Mouse (Mus musculus) embryonic fibroblast, embryonic 13.5 days (primary cell): ENCODE measurements around the gene Dnm3. TPM values are rescaled to one million over a fixed set of nuclear protein-coding genes. Genes with fewer than 3 reads are reported as not detected.
A peak's percentile ranks its signal among the peaks of the same experiment; 100 is the strongest.

Source experiments
- H3K27ac ChIP-seq: 2 replicates; pipeline ENCODE4 v1.5.1; 2012; ENCODE audit warnings: low read length, control low read depth, inconsistent platforms; ENCODE audit not compliant: insufficient read depth
- H3K4me1 ChIP-seq: 2 replicates; pipeline ENCODE4 v1.6.1; 2011; ENCODE audit warnings: low read length; ENCODE audit not compliant: control insufficient read depth, insufficient read depth
- H3K4me3 ChIP-seq: 2 replicates; pipeline ENCODE4 v1.5.1; 2011; ENCODE audit warnings: mild to moderate bottlenecking, control low read depth, low read length; ENCODE audit not compliant: insufficient read depth
- CTCF ChIP-seq: IDR thresholded peaks from 2 replicates; pipeline ENCODE4 v1.5.1; 2011; ENCODE audit warnings: mild to moderate bottlenecking, control low read depth, low read length, moderate library complexity, borderline replicate concordance; ENCODE audit not compliant: insufficient read depth
- POLR2A ChIP-seq: IDR thresholded peaks from 2 replicates; pipeline ENCODE4 v1.6.1; 2011; ENCODE audit warnings: low read depth, mild to moderate bottlenecking, control low read depth, low read length, moderate library complexity
- polyA plus RNA-seq: library from polyadenylated mRNA; stranded (reverse); fragments of >200 nt; gene quantifications from 2 replicates; pipeline ENCODE4 v1.2.4, GENCODE M21; 2011; ENCODE audit warnings: low read depth; ENCODE audit not compliant: missing spikeins, insufficient read length

Dnm3 gene
- polyA plus RNA-seq, 1 experiment, result 11.7 TPM

DNA sequence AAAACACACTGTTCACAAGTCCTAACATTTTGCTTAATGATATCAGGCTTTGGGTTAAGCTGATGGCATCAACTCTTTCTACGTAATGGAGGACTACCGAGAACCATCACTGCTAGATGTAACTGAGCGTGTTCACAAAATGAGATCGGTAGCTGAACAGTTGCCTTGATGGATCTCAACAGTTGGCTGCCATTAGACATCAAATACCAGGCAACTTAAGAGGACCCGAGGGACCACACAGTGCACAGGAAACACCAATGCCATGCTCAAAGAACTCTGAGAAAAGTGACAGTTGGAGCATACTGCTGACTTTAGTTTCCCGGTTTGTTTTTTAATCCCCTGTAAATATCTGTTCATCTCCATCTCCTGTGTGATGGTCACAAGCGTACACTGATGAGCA is 397.8 kb downstream of the Dnm3 start:
- no peak overlapping the region for H3K4me3 ChIP-seq
- H3K27ac ChIP-seq, result no peak overlapping the region
- peaks cover 16% of the 10 kb centered on the region for H3K4me1 ChIP-seq
- TF ChIP-seq CTCF (no peak), POLR2A (no peak)

DNA sequence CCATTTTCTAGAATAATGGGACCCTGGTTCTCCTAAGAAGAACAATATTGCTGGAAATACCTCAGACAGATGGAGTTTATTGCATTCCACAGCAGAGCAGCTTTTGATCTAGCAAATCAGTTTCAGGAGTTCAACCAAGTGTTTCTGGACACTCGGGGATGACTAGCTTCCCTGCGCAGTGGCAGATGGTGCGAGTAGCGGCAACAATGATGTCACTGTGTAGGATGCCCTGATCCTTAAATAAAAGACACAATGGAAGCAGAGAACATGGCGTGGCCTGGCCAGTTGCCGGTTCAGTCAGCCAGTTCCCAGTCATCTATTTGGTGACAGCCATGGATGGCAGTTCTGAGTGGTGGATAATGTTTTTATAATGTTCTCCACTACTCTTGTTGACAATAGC is 400.4 kb downstream of the Dnm3 start:
- peaks cover 23% of the 10 kb centered on the region for H3K4me1 ChIP-seq
- TF ChIP-seq CTCF (no peak), POLR2A (peak; percentile 41)
- no peak overlapping the region for H3K4me3 ChIP-seq
- H3K27ac ChIP-seq, result peak overlapping the region; percentile 99

DNA sequence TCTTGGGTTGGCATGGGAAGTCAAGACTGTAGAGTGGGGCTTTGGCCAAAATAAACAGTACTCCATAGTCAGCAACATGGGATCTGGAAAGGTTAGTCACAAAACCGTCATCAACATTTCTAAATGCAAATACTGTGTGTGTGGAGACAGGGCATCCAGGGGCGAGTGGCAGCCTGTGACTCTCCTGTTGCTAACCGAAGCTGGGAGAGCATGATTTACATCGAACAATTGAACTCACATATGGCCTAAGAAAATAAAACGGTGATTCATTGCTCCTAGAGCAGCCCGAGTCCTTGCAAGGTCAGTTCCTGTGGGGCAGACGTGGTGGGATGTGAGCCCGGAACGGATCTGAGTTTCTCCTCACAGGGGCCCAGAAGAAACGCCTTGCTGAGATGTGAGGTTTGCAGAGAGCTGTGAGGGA is 401.2 kb downstream of the Dnm3 start:
- TF ChIP-seq POLR2A (peak; percentile 46), CTCF (no peak)
- Histone ChIP-seq H3K4me3 (no peak overlapping the region), H3K4me1 (peaks cover 23% of the 10 kb centered on the region), H3K27ac (peak overlapping the region; percentile 99)

DNA sequence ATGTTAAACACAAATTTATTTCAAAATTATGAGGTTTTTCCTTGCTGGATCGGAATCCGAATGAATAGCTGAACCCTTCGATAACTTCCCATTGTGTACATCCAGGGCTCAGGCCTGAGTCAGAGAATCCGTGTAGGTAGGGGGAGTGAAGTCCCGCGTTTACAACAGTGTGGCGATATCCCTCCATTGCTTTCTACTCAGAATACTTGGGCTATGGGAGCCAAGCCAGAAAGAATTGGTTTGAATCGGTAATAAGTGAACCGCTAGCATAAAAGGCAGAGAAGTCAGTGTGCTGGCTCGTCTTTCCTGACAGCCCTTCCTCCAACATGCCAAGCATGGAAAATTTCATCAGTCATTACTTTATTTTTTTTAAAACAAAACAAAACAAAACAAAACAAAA is 402.0 kb downstream of the Dnm3 start:
- Histone ChIP-seq H3K4me1 (peaks cover 23% of the 10 kb centered on the region), H3K27ac (peak overlapping the region; percentile 99), H3K4me3 (no peak overlapping the region)
- no peak for TF ChIP-seq CTCF
- peak; percentile 44; the same call in 1 of the 2 replicates for TF ChIP-seq POLR2A

DNA sequence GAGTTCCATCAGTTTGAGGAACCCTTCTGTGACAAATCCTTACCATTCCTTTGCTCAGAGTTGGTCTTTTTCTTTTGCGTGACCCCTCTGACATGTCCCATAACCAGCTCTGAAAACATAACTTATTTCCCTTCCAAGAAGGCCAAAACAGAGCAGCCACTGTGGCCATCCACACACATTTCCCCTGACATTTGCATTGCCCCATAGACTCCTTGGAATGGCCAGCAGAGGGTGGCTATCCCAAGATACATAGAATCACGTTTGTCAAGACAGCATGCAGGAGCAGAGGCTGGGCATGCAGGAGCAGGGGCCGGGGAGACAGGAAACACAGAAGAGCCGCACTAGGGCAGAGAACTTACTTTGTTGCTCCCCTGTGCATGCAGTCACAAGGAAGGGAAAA is 402.4 kb downstream of the Dnm3 start:
- Histone ChIP-seq H3K27ac (peak overlapping the region; percentile 99), H3K4me3 (no peak overlapping the region), H3K4me1 (peaks cover 23% of the 10 kb centered on the region)
- TF ChIP-seq CTCF (no peak), POLR2A (peak; percentile 2; the same call in 1 of the 2 replicates)

DNA sequence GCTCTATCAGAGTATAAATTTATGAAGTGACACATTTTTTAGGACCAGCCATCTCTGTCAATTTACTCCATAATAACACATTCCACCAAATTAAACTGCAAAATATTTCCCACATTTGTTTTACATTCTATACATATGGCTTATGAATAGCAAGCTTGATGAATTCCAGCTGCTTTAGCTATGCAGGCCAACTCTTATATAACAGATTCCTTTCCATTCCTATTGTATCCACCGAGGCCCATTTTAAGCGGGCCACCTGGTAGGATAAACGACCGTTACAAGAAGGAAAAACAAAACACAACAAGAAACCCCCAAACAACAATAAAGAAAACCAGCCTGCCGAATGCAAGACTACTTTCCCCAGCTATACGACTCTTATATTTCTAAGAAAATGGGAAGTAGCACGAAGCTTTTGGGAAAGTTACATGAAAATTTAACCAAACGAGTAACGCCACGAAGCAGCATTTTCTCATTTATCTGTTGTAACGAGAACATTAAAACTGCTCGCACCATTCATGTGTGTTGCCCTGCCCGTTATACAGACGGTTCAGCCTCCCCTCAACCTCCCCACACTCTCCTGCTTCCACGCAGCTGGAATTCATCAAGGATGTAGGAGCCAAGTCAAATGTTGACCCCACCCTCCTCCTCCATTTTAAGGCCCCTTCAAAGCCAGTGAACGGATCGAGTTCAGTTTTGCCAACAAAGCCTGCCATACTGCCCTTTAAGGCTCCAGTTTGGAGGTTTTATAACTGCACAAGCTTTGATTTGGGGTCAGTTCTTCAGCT is 403.0 kb downstream of the Dnm3 start:
- peaks cover 23% of the 10 kb centered on the region for H3K4me1 ChIP-seq
- TF ChIP-seq CTCF (no peak), POLR2A (0 out of 2 replicates have a peak, but pooled peaks have one; percentile 18)
- H3K27ac ChIP-seq, result peak overlapping the region; percentile 99
- no peak overlapping the region for H3K4me3 ChIP-seq

- Histone ChIP-seq H3K27ac (peak overlapping the region; percentile 97), H3K4me3 (no peak overlapping the region), H3K4me1 (peaks cover 22% of the 10 kb centered on the region)
- TF ChIP-seq POLR2A (no peak), CTCF (no peak)
Measured at GRCm38 (mm10) chr1:162072917-162073578, 404.8 kb downstream of the Dnm3 start.

DNA sequence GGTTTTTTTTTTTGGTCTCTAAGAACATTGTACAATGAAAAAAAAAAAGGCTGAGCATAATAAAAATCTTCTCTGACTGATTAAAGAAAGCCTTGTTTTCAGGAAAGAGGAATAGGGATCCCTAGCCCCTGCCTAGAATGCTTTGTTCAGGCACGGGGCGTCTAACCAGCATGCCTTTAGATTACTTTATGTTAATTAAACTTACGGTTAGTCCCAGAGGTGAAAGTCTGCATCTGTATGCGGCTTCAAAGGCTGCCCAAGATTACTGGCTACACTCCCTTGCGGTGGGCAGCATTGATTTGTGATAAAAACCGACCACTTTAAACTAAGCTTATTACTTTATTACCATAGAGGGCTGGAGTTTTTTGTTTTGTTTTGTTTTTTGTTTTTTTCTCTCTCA is 424.2 kb downstream of the Dnm3 start:
- Histone ChIP-seq H3K4me3 (no peak overlapping the region), H3K27ac (peak overlapping the region; percentile 98), H3K4me1 (peaks cover 7% of the 10 kb centered on the region)
- TF ChIP-seq CTCF, result no peak
- TF ChIP-seq POLR2A, result no peak

DNA sequence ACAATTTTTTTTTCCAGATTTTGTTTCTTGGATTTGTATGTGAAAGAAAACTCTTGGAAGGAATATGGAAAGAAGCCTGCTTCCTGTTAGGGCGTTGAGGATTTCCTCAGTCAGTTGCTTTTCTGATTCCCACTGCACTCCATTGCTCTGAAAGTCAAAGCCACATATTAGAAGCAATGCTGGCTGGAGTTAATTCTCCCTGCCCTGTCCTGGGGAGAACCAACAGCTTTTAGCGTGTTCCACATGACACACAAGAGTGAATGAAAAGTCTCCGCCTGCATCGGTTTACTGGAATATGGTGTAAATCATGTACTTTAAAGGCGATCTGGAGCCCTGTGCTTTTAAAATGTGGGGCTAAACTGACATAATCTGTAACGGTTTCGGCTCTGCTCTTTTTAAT is 424.6 kb downstream of the Dnm3 start:
- no peak for TF ChIP-seq POLR2A
- no peak for TF ChIP-seq CTCF
- H3K27ac ChIP-seq, result peak overlapping the region; percentile 98
- peaks cover 7% of the 10 kb centered on the region for H3K4me1 ChIP-seq
- no peak overlapping the region for H3K4me3 ChIP-seq

DNA sequence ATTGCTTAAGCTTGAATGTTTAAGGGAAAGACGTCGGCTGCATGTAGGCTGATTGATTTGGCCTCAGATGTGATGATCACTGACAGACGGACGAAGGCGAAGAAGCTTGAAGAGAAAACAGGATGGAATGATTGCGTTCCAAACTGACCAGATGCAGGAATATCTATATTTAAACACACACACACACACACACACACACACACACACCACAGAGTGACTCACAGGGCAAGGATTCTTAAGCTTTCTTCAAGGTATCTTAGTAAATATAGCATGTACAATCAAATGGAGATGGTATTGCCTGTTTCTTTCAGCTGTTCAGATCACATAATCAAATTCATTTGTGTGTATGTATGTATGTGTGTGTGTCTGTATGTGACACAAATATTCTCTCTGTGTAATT is 425.1 kb downstream of the Dnm3 start:
- Histone ChIP-seq H3K4me1 (peaks cover 7% of the 10 kb centered on the region), H3K4me3 (no peak overlapping the region), H3K27ac (peak overlapping the region; percentile 98)
- no peak for TF ChIP-seq POLR2A
- TF ChIP-seq CTCF, result no peak
